Mouse (Mus musculus) urinary bladder, postnatal 36 days (tissue): ENCODE data around the gene E130116L18Rik.
"Not testable (repeated sequence)": the region's sequence is repeated elsewhere in the genome, so short reads cannot be mapped to it uniquely, and the experiment has no call there.

Source experiments
- DNase-seq, 2 experiments: peaks; one replicate each; pipeline ENCODE4 v3.0.0; 2022; ENCODE audit warnings: low spot score in 2 of 2, mixed read lengths in 1 of 2

E130116L18Rik gene

GRCm38 (mm10) chr5:25222752-25223702 is at the start of gene E130116L18Rik:
Gene E130116L18Rik (minus strand): TSS chr5:25223153.
- DNase-seq = peak; percentile 78 to 83

DNA sequence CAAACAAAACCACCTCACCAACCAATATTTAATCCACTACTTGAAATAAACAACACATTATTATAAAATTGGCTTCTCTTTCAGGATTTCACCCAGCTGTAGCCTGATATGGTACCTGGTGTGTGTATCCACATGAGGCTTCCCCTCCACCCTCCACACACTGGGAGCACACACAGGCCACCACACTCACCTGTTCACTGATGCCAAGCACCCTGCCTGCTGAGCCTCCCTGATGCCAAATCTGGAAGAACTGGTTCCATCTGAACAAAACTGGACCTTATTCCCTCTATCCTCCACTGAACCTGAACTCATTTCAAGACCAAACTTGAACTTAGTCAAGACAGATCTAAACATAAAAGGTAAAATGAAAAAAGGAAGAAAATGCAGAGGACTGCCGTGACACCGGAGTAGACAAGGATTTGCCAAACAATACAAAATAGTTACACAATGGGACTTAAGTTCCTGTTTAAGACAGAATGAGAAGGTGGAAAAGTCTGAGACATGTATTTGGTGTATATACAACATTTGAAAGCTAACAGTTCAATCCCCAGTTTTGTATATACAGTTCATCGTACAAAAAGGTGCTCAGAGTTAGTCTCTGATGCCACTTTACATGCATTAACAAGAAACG is 45.4 kb upstream of the E130116L18Rik start:
- no peak for DNase-seq

DNA sequence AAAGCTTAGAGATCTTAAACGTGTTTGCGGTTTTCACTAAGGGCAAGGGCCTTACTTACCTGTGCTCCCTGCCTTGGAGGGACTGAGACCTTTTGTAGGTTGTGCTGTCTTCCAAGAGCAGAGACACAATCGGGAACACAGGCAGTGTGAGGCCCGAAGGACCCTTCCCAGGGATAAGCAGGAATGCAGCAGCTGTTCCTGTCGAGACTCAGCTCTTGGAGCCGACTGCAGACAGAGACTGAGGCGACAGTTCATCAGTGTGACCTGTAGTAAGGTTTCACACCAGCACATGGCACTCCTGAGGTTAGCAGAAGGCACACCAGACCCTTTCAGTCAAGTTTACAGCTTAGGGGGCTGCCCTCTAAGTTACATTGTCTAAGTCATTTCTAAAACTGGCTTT is 39.3 kb upstream of the E130116L18Rik start:
- DNase-seq = no peak

DNA sequence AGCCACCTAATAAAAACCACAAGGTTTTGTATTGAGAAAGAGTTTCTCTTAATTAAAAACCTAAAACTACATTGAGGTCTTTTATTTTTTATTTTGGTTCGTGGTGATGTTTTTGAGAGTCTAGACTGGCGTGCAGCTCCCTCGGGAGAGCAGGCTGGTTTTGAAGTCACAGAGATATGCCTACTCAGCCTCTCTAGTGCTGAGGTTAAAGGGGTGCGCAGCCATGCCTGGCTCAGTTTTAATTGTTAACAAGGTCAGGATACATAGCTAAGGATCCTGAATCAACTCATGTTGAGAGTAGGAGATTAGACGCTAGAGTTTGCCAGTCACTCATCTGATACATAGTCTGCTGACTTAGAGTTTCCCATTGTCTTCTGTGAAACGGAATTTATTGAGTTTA is 38.5 kb upstream of the E130116L18Rik start:
- no peak for DNase-seq

- DNase-seq = no peak
Observed at GRCm38 (mm10) chr5:25256686-25257085, 33.7 kb upstream of the E130116L18Rik start.

GRCm38 (mm10) chr5:25254491-25254890 is 31.5 kb upstream of the E130116L18Rik start:
- DNase-seq = no peak

GRCm38 (mm10) chr5:25252825-25253544 is 30.0 kb upstream of the E130116L18Rik start:
- DNase-seq = no peak

DNA sequence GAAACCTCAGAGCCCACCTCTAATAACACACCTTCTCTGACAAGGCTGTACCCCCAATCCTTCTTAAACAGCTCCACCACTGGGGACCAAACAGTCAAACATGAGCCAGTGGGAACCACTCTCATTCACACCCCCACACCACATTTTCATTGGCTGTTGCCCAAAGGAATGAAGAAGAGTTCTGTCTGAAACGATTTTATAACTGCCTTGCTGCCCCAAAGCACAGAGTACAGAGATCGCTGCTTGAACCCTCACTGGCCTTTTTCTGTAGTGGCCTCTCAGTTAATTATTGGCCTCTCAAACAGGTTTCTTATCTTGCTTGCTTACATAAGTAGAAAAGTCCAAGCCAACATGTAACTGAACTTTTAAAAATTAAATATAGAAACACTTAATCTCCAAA is 29.5 kb upstream of the E130116L18Rik start:
- no peak for DNase-seq

- DNase-seq = no peak
Observed at GRCm38 (mm10) chr5:25247036-25247435, 24.1 kb upstream of the E130116L18Rik start.

- DNase-seq = no peak
Observed at GRCm38 (mm10) chr5:25246473-25246865, 23.5 kb upstream of the E130116L18Rik start.

GRCm38 (mm10) chr5:25245806-25246472 is 23.0 kb upstream of the E130116L18Rik start:
- DNase-seq = no peak

GRCm38 (mm10) chr5:25243101-25243500 is 20.1 kb upstream of the E130116L18Rik start:
- peak in 1 of 2 experiments; percentile 23 for DNase-seq

DNA sequence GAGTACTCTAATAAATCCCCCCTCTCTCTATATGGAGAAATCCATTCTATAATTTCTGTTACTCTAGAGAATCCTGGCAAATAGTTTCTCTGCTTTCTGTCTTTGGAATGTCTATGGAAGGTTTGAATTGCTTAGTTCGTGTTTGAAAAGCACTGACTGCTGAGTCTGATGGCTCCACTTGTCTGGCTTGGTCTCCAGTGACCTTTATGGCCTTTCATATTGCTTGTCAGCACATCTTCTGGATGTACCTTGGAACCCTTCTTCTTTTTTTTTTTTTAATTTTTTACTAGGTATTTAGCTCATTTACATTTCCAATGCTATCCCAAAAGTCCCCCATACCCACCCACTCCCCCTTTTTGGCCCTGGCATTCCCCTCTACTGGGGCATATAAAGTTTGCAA is 1.4 kb upstream of the E130116L18Rik start:
- DNase-seq = not testable (repeated sequence)

DNA sequence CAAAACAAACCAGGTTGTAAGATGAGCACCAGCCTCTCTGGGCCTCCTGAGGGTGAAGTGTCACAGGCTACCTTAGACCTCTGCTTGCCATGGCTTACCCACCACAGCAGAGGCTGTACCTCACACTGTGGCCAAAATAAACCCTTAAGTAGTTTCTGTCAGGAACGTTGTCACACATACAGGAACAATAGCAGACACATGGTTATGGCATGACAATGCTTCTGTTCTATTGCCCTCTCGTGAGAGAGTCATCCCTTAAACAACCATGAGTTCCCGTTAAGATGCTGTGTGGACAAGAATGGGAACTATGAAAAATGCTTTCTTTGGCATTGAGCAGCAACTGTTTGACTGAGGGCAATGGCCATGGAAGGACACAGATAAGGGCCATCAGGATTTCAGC is 1.3 kb downstream of the E130116L18Rik start, which contains the start of gene Galnt11:
Gene Galnt11 (plus strand): TSS at position 301 of the 400 bp plus-strand sequence.
- DNase-seq = no peak

DNA sequence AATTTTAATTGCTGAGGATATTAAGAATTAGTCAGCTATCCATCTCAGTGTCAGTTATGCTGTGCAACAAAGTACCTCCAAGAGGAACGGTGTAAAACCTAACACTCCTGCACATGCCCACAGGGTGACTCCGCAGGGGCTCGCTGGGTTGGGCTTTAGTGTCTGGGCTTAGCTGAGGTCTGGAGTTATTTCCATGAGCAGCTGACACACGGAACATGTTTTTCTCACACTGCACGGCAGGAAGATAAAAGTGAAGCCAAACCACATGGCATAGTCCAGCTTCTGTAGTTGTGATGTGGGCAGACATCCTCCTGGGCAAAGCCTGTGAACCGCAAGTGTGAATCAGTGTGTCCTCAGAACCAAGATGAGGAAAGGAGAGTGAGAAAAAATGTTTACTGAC is 7.9 kb downstream of the E130116L18Rik start:
- no peak for DNase-seq

- not testable (repeated sequence) for DNase-seq
Observed at GRCm38 (mm10) chr5:25213216-25213615, 9.7 kb downstream of the E130116L18Rik start.

DNA sequence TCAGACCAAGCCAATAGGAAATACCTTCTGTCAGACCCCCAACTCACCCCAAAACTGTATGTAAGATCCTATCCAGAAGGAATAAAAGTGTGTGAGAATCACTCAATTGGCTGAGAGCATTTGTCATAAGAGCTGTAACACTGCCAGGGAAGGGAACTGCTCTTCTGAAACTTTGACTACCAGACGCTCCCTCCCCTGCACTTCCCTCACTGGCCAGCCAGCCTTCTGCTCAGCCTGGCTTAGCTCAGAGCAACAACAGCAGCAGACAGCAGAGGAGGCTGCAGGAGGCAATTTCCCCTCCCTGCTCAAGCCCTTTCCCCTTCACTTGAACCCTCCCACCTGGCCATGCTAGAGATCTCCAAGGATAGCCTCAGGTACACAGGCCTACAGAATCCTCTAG is 11.1 kb downstream of the E130116L18Rik start:
- DNase-seq = no peak

- no peak for DNase-seq
Observed at GRCm38 (mm10) chr5:25190521-25190920, 32.4 kb downstream of the E130116L18Rik start.

DNA sequence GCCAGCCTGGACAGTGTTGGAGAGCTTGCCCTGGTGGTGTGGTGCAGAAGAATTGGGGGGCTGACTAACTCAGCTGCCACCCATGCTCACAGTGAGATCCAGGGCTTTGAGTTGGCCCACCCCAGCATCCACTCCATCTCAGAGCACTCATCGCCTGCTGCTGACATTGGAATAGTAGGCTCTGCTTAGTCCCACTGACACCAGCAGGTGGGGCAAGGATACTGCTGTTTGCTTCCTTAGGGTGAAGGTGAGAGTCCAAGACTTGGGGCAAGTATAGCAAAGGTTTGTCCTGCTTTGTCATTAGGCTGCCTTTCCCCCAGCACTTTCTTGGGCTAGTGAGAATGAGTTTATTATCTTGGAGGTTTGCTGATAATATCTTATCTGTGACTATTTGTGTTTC is 34.2 kb downstream of the E130116L18Rik start:
- DNase-seq = peak; percentile 30

GRCm38 (mm10) chr5:25187727-25188126 is 35.2 kb downstream of the E130116L18Rik start:
- no peak for DNase-seq

DNA sequence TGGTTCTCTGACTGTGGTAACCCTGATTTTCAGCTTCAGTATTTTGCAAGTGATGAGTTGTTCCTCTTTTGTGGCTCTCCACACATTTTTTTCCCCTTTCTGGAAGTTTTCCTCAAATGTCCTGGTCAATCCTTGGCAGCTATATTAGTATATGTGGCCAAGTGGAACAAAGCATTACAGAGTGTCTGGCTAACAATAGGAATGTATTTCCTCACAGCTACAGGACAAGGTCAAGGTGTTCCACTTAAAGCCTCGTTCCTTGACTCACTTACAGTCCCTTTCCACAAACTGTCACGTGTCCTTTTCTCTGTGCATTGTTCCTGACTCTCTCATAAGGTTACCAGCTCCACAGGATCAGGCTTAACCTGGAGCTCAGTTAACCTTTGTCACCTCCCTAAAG is 38.4 kb downstream of the E130116L18Rik start:
- DNase-seq = no peak

GRCm38 (mm10) chr5:25183595-25183994 is 39.4 kb downstream of the E130116L18Rik start:
- DNase-seq = no peak
